ENCODE assay signal across 12 mouse cellular contexts in genomic region chr10:110832336-110832735, GRCm38 (mm10).
A peak's percentile ranks its signal among the peaks of the same experiment; 100 is the strongest.
DNase-seq lines count a peak whose midpoint lies in the region; ATAC-seq lines count a peak whose summit lies in the region.
"Had no signal": no experiment of that assay in that cellular context is flagged by ENCODE, and none has a peak within 500 bp of the region (broad histone marks: within the 10 kb centered on the region; RNA-seq: fewer than 3 reads in every experiment).

No protein-coding gene starts in this region.

- WGBS in neural tube, embryonic 14.5 days = 33% methylated on average over 6 of the region's 6 CpGs
- 25% methylated on average over 6 of the region's 6 CpGs for WGBS in neural tube, embryonic 15.5 days
- WGBS in heart, embryonic 15.5 days = 17% methylated on average over 6 of the region's 6 CpGs
- WGBS in forebrain, embryonic 12.5 days = 65% methylated on average over 6 of the region's 6 CpGs

- no peak overlapping the region for H3K27ac ChIP-seq in neural tube, embryonic 14.5 days (ENCODE audit: low read depth, low read length)
- H3K27ac ChIP-seq in neural tube, embryonic 15.5 days (replicated peaks) = no peak overlapping the region
- H3K27ac ChIP-seq in heart, embryonic 15.5 days = no peak overlapping the region
- H3K27ac ChIP-seq in forebrain, embryonic 12.5 days = no peak overlapping the region
- H3K27ac ChIP-seq: left cerebral cortex, adult 2 months; midbrain, embryonic 13.5 days had no signal

- H3K36me3 ChIP-seq in neural tube, embryonic 14.5 days (ENCODE audit: control insufficient read depth, insufficient read depth, low read length) = no peaks in the 10 kb centered on the region
- no peaks in the 10 kb centered on the region for H3K36me3 ChIP-seq in neural tube, embryonic 15.5 days
- no peaks in the 10 kb centered on the region for H3K36me3 ChIP-seq in heart, embryonic 15.5 days
- H3K36me3 ChIP-seq in forebrain, embryonic 12.5 days (replicated peaks) = no peaks in the 10 kb centered on the region
- H3K36me3 ChIP-seq: midbrain, embryonic 13.5 days had no signal

- H3K9me3 ChIP-seq in neural tube, embryonic 14.5 days (ENCODE audit: control insufficient read depth, low read length) = no peaks in the 10 kb centered on the region
- no peaks in the 10 kb centered on the region for H3K9me3 ChIP-seq in neural tube, embryonic 15.5 days (replicated peaks)
- H3K9me3 ChIP-seq in heart, embryonic 15.5 days (replicated peaks) = no peaks in the 10 kb centered on the region
- no peaks in the 10 kb centered on the region for H3K9me3 ChIP-seq in forebrain, embryonic 12.5 days
- H3K9me3 ChIP-seq: midbrain, embryonic 13.5 days had no signal

- ATAC-seq in neural tube, embryonic 14.5 days (ENCODE audit: low read depth) = peak; percentile 34; the same call in 1 of the 2 replicates
- no peak for ATAC-seq in neural tube, embryonic 15.5 days (ENCODE audit: low FRiP score)
- ATAC-seq in heart, embryonic 15.5 days (replicated peaks; ENCODE audit: insufficient number of reproducible peaks, insufficient read depth, low FRiP score, low read depth) = 0 out of 2 replicates have a peak, but pooled peaks have one; percentile 50
- no peak for ATAC-seq in forebrain, embryonic 12.5 days (ENCODE audit: low FRiP score)
- ATAC-seq: forebrain, embryonic 14.5 days; midbrain, embryonic 13.5 days had no signal

- no peak overlapping the region for H3K4me2 ChIP-seq in neural tube, embryonic 14.5 days (ENCODE audit: low read depth, low read length)
- H3K4me2 ChIP-seq in neural tube, embryonic 15.5 days = no peak overlapping the region
- no peak overlapping the region for H3K4me2 ChIP-seq in heart, embryonic 15.5 days
- no peak overlapping the region for H3K4me2 ChIP-seq in forebrain, embryonic 12.5 days
- H3K4me2 ChIP-seq: midbrain, embryonic 13.5 days had no signal

- H3K4me1 ChIP-seq in neural tube, embryonic 14.5 days (ENCODE audit: control insufficient read depth, insufficient read depth, low read length) = no peaks in the 10 kb centered on the region
- no peaks in the 10 kb centered on the region; the same call in 1 of the 2 replicates for H3K4me1 ChIP-seq in neural tube, embryonic 15.5 days
- no peaks in the 10 kb centered on the region for H3K4me1 ChIP-seq in heart, embryonic 15.5 days (replicated peaks)
- H3K4me1 ChIP-seq in forebrain, embryonic 12.5 days = no peaks in the 10 kb centered on the region; the same call in 1 of the 2 replicates
- H3K4me1 ChIP-seq: midbrain, embryonic 13.5 days had no signal

- peak; percentile 34 for DNase-seq in embryo, embryonic 11 days
- peak; percentile 6 for DNase-seq in skeletal muscle tissue, adult 2 months (ENCODE audit: low read depth, low spot score)
- no peak for DNase-seq in lung, postnatal 25 days (ENCODE audit: low spot score)
- no peak for DNase-seq in spleen, postnatal 4 days (ENCODE audit: low spot score in 2 of 2)
- DNase-seq: lung, adult 18-20 months had no signal

- no peak overlapping the region for H3K4me3 ChIP-seq in neural tube, embryonic 14.5 days (ENCODE audit: low read depth, low read length)
- H3K4me3 ChIP-seq in neural tube, embryonic 15.5 days (replicated peaks) = no peak overlapping the region
- H3K4me3 ChIP-seq in heart, embryonic 15.5 days = no peak overlapping the region
- H3K4me3 ChIP-seq in forebrain, embryonic 12.5 days (replicated peaks) = no peak overlapping the region
- H3K4me3 ChIP-seq: left cerebral cortex, adult 2 months; midbrain, embryonic 13.5 days had no signal

- H3K27me3 ChIP-seq in neural tube, embryonic 14.5 days (ENCODE audit: control insufficient read depth, insufficient read depth, low read length) = no peaks in the 10 kb centered on the region
- no peaks in the 10 kb centered on the region for H3K27me3 ChIP-seq in neural tube, embryonic 15.5 days (replicated peaks)
- no peaks in the 10 kb centered on the region for H3K27me3 ChIP-seq in heart, embryonic 15.5 days
- H3K27me3 ChIP-seq in forebrain, embryonic 12.5 days = no peaks in the 10 kb centered on the region
- H3K27me3 ChIP-seq: midbrain, embryonic 13.5 days had no signal

- H3K9ac ChIP-seq in neural tube, embryonic 14.5 days (replicated peaks; ENCODE audit: low read depth, low read length) = no peak overlapping the region
- H3K9ac ChIP-seq in neural tube, embryonic 15.5 days (replicated peaks) = no peak overlapping the region
- no peak overlapping the region for H3K9ac ChIP-seq in heart, embryonic 15.5 days
- H3K9ac ChIP-seq in forebrain, embryonic 12.5 days = no peak overlapping the region
- H3K9ac ChIP-seq: midbrain, embryonic 13.5 days had no signal

Comparison
In these comparisons a context has a peak if more than half of its experiments do, and no peak if none do; other contexts are left out.
1. ATAC-seq: peak in neural tube, embryonic 14.5 days (single experiment) and heart, embryonic 15.5 days (single experiment); none in neural tube, embryonic 15.5 days (single experiment) and forebrain, embryonic 12.5 days (single experiment).
2. DNase-seq: peak in embryo, embryonic 11 days (single experiment) and skeletal muscle tissue, adult 2 months (single experiment); none in lung, postnatal 25 days (single experiment) and spleen, postnatal 4 days (0 of 2).